Mouse (Mus musculus): ENCODE measurements around the gene Rab25. TPM values are rescaled to one million over a fixed set of nuclear protein-coding genes. Genes with fewer than 3 reads are reported as not detected.

Rab25 gene
- polyA plus RNA-seq, 1 experiment from 2014 or later, result 144 TPM

DNA sequence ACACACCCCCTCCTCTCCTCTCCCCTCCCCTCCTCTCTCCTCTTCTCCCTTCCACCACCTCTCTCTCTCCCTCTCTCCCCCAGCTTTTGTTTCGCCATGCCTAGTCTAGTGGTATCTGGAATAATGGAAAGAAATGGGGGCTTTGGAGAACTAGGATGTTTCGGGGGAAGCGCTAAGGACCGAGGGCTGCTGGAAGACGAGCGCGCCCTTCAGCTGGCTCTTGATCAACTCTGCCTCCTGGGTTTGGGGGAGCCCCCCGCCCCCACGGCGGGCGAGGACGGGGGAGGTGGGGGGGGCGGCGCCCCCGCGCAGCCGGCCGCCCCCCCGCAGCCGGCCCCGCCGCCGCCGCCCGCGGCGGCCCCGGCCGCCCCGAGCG lies 15.8 kb downstream of the Rab25 start, which contains the start of gene Mex3a:
Mex3a (plus strand) TSS at position 97 of the 376 bp plus-strand sequence.
- no peaks in the 10 kb centered on the region for H3K9me3 ChIP-seq (replicated peaks; ENCODE audit: control insufficient read depth, low read length)
- H3K4me3 ChIP-seq (replicated peaks; ENCODE audit: low read length), result peak within 1 kb of the TSS; percentile 67
- H3K9ac ChIP-seq (ENCODE audit: low read length), result peak within 1 kb of the TSS; percentile 97
- peaks cover 9% of the 10 kb centered on the region; the same call in 1 of the 2 replicates for H3K36me3 ChIP-seq (ENCODE audit: control insufficient read depth, insufficient read depth, low read length)
- H3K4me2 ChIP-seq (ENCODE audit: low read depth, low read length), result peak within 1 kb of the TSS; percentile 79
- under 1% methylated on average over 30 of the region's 31 CpGs for WGBS
- H3K4me1 ChIP-seq (ENCODE audit: control insufficient read depth, insufficient read depth, low read length), result peaks cover 64% of the 10 kb centered on the region
- ATAC-seq (ENCODE audit: insufficient read depth, low FRiP score), result no peak
- peak within 1 kb of the TSS; percentile 87 for H3K27ac ChIP-seq (ENCODE audit: low read length)
- H3K27me3 ChIP-seq (ENCODE audit: control insufficient read depth, insufficient read depth, low read length), result no peaks in the 10 kb centered on the region

DNA sequence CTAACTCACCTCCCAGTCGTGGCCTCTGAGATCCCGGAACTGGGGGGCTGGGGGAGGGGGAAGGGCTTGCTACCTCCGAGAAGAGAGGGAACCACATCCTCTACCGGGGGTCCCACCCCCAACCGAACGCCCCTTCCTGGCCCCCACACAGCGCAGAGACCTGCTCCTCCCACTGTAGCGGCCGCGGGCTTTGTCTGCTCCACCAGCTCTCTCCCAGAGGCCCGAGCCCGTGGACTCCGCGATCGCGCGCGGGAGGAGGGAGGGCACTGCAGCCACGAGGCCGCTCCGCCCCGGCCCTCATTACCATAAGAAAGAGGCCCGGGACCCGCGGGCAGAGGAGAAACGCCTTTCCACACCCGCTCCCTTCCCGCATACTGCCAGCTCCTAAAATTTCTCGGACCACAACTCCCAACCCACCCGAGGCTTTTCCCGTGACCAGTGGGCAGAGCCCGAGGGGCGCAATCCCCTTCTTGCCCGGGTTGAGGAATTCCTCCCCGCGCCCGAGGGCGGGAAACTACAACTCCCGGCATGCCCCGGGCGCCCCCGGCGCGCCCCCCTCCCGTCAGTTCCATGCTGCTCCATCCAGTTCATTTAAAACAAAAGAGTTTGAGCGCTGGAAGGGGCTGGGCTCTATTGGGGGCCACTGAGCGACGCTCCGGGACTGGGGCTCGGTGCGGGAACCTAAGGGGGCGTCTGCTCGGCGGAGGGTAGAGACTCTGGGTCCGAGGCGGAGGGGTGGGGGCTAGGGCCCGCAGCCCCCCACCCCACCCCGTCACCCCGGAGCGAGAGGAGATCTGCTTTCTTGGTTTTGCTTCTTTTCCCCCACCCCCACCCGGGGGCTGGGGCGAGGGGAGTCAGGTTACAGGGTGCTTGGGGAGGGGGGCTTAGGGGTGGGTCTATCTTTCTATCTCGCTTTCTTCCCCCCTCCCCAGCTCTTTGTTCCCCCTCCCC lies 16.5 kb downstream of the Rab25 start:
- peak overlapping the region; percentile 79 for H3K4me2 ChIP-seq (ENCODE audit: low read depth, low read length)
- peaks cover 62% of the 10 kb centered on the region for H3K4me1 ChIP-seq (ENCODE audit: control insufficient read depth, insufficient read depth, low read length)
- H3K4me3 ChIP-seq (replicated peaks; ENCODE audit: low read length), result peak overlapping the region; percentile 67
- no peaks in the 10 kb centered on the region for H3K9me3 ChIP-seq (replicated peaks; ENCODE audit: control insufficient read depth, low read length)
- H3K9ac ChIP-seq (ENCODE audit: low read length), result peak overlapping the region; percentile 97
- H3K27me3 ChIP-seq (ENCODE audit: control insufficient read depth, insufficient read depth, low read length), result no peaks in the 10 kb centered on the region
- ATAC-seq (ENCODE audit: insufficient read depth, low FRiP score), result peak; percentile 85
- WGBS, result 1% methylated on average over 61 of the region's 63 CpGs
- 0 out of 2 replicates have a peak, but pooled peaks cover 3% of the 10 kb centered on the region for H3K36me3 ChIP-seq (ENCODE audit: control insufficient read depth, insufficient read depth, low read length)
- H3K27ac ChIP-seq (ENCODE audit: low read length), result peak overlapping the region; percentile 87

DNA sequence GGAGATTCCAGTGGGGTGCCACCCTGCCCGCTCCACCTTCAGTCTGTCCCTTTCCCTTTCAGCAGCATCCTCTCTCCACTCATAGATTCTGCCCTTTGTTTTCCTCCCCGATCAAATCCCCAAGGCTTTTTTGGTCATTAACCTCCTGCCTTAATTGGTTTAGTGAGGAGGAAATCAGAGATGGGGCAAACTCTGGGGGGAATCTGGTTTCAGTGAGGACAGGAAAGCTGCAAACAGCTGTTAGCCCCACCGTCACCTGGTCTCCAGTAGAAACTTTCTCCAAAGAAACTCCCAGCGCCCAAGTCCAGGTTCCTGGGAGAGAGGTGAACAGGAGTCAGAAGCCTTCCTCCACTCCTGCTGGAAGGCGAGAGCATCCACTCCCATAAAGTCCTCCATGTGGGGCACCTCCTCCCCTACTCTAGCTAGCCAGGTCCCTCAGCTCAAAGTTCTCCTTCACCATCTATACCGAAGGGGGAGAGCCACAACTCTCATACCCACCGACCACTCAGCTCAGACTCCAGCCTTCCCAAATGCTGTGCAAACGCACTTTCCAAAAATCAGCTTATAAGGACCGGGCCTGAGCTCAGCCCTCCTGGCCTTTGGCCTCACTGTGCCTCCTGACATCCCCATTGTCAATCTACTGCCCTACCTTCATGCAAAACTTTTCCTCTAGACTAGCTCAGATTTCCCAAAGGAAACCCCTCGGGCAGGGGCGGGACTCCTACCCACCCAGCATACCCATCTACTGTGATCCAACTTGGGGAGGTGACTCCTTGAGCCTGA lies 17.8 kb downstream of the Rab25 start:
- Histone ChIP-seq H3K9ac (ENCODE audit: low read length) (peak overlapping the region; percentile 97), H3K4me1 (ENCODE audit: control insufficient read depth, insufficient read depth, low read length) (peaks cover 56% of the 10 kb centered on the region)

DNA sequence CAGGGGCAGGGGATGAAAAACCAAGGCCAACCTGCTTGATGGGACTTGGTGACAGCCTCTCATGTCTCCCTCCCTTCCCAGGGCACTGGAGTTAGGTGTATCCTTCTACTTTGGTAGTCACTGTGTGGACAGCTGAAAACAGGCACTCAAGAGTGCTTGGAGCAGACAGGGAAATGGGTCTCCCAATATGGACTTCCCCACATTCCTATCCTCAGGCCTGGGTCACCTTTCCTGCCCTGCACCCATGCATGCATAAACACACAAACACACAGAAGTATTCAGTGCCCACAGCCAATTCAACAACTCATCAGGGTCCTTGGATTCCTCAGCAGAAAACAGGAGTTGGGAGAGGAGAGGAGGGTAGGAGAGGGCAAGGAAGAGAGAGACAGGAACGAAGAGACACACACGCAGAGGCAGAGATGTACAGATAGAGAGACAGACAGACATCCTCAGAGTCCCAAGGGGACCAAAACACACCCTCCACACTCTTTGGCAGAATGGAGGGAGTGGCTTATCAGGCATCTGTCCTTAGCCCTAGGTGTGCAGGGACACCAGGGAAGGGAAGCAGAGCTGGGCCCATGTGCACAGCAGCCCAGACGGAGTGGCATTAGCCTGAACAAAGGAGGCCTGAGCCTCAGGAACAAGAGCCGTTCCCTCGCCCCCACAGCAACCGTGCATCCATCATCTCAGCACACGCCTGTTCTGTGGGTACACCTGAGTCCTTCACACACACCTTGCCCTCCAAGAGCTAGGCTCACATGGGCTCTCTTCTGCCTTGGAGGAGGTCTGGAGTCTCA lies 18.7 kb downstream of the Rab25 start:
- peak overlapping the region; percentile 67; the same call in 1 of the 2 replicates for H3K4me3 ChIP-seq (replicated peaks; ENCODE audit: low read length)
- 35% methylated on average over 7 of the region's 7 CpGs for WGBS

More for the DNA sequence above, 17.8 kb downstream of the Rab25 start:
- H3K4me3 ChIP-seq (replicated peaks; ENCODE audit: low read length), result peak overlapping the region; percentile 67
- H3K36me3 ChIP-seq (ENCODE audit: control insufficient read depth, insufficient read depth, low read length), result no peaks in the 10 kb centered on the region
- H3K27ac ChIP-seq (ENCODE audit: low read length), result peak overlapping the region; percentile 87
- 14% methylated on average over 11 of the region's 11 CpGs for WGBS
- H3K9me3 ChIP-seq (replicated peaks; ENCODE audit: control insufficient read depth, low read length), result no peaks in the 10 kb centered on the region
- no peaks in the 10 kb centered on the region for H3K27me3 ChIP-seq (ENCODE audit: control insufficient read depth, insufficient read depth, low read length)
- H3K4me2 ChIP-seq (ENCODE audit: low read depth, low read length), result peak overlapping the region; percentile 79
- ATAC-seq (ENCODE audit: insufficient read depth, low FRiP score), result no peak

DNA sequence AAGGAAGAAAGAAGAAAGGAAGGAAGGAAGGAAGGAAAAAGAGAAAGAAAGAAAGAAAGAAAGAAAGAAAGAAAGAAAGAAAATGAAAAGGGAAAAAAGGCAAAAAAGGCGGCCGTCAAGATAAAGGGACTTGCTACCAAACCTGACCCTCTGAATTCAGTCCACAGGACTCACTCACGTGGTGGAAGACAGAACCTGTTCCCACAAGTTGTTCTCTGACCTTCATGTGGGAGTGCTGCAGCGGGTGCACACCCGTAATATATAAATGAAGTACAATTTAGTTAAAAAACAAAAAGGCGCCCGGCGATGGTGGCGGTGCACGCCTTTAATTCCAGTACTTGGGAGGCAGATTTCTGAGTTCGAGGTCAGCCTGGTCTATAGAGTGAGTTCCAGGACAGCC lies 19.5 kb downstream of the Rab25 start:
- H3K36me3 ChIP-seq (ENCODE audit: control insufficient read depth, insufficient read depth, low read length), result peaks cover 6% of the 10 kb centered on the region; the same call in 1 of the 2 replicates
- H3K9ac ChIP-seq (ENCODE audit: low read length), result 0 out of 2 replicates have a peak overlapping the region, but pooled peaks have one; percentile 97
- H3K27me3 ChIP-seq (ENCODE audit: control insufficient read depth, insufficient read depth, low read length), result no peaks in the 10 kb centered on the region
- WGBS, result 71% methylated on average over 11 of the region's 11 CpGs
- peaks cover 39% of the 10 kb centered on the region for H3K4me1 ChIP-seq (ENCODE audit: control insufficient read depth, insufficient read depth, low read length)
- ATAC-seq (ENCODE audit: insufficient read depth, low FRiP score), result no peak
- no peak overlapping the region for H3K4me2 ChIP-seq (ENCODE audit: low read depth, low read length)
- H3K9me3 ChIP-seq (replicated peaks; ENCODE audit: control insufficient read depth, low read length), result no peaks in the 10 kb centered on the region
- H3K4me3 ChIP-seq (replicated peaks; ENCODE audit: low read length), result no peak overlapping the region
- H3K27ac ChIP-seq (ENCODE audit: low read length), result no peak overlapping the region

More for the DNA sequence above, 18.7 kb downstream of the Rab25 start:
- Histone ChIP-seq H3K27me3 (ENCODE audit: control insufficient read depth, insufficient read depth, low read length) (no peaks in the 10 kb centered on the region), H3K9me3 (replicated peaks; ENCODE audit: control insufficient read depth, low read length) (no peaks in the 10 kb centered on the region), H3K36me3 (ENCODE audit: control insufficient read depth, insufficient read depth, low read length) (peaks cover 6% of the 10 kb centered on the region; the same call in 1 of the 2 replicates), H3K27ac (ENCODE audit: low read length) (no peak overlapping the region; the same call in 1 of the 2 replicates), H3K4me1 (ENCODE audit: control insufficient read depth, insufficient read depth, low read length) (peaks cover 47% of the 10 kb centered on the region), H3K4me2 (ENCODE audit: low read depth, low read length) (peak overlapping the region; percentile 79), H3K9ac (ENCODE audit: low read length) (peak overlapping the region; percentile 97)
- ATAC-seq (ENCODE audit: insufficient read depth, low FRiP score), result no peak

DNA sequence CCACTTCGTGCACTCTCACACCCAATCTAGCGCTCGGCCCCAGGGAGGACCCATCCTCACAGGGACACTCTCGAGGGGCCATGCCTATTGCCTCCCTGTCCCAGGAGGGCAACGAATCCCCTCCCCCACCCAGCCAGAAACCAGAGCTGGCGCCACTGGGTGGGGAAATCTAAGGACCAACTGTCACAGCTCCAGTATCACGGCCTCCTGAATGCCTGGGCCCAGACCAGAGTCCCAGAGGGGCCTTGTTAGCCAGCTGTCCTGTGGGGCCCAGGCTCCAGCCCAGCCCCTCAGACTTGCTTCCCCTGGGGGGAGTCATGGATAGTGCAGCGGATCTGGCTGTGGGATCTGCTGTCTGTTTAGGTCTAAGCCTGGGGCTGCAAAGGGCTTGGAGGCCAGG lies 20.5 kb downstream of the Rab25 start:
- peak overlapping the region; percentile 37 for H3K27ac ChIP-seq (ENCODE audit: low read length)
- 0 out of 2 replicates have a peak overlapping the region, but pooled peaks have one; percentile 9 for H3K4me2 ChIP-seq (ENCODE audit: low read depth, low read length)
- H3K27me3 ChIP-seq (ENCODE audit: control insufficient read depth, insufficient read depth, low read length), result no peaks in the 10 kb centered on the region
- ATAC-seq (ENCODE audit: insufficient read depth, low FRiP score), result no peak
- peak overlapping the region; percentile 61 for H3K9ac ChIP-seq (ENCODE audit: low read length)
- H3K9me3 ChIP-seq (replicated peaks; ENCODE audit: control insufficient read depth, low read length), result no peaks in the 10 kb centered on the region
- 49% methylated on average over 8 of the region's 8 CpGs for WGBS
- H3K36me3 ChIP-seq (ENCODE audit: control insufficient read depth, insufficient read depth, low read length), result peaks cover 6% of the 10 kb centered on the region; the same call in 1 of the 2 replicates
- no peak overlapping the region for H3K4me3 ChIP-seq (replicated peaks; ENCODE audit: low read length)
- H3K4me1 ChIP-seq (ENCODE audit: control insufficient read depth, insufficient read depth, low read length), result peaks cover 37% of the 10 kb centered on the region

DNA sequence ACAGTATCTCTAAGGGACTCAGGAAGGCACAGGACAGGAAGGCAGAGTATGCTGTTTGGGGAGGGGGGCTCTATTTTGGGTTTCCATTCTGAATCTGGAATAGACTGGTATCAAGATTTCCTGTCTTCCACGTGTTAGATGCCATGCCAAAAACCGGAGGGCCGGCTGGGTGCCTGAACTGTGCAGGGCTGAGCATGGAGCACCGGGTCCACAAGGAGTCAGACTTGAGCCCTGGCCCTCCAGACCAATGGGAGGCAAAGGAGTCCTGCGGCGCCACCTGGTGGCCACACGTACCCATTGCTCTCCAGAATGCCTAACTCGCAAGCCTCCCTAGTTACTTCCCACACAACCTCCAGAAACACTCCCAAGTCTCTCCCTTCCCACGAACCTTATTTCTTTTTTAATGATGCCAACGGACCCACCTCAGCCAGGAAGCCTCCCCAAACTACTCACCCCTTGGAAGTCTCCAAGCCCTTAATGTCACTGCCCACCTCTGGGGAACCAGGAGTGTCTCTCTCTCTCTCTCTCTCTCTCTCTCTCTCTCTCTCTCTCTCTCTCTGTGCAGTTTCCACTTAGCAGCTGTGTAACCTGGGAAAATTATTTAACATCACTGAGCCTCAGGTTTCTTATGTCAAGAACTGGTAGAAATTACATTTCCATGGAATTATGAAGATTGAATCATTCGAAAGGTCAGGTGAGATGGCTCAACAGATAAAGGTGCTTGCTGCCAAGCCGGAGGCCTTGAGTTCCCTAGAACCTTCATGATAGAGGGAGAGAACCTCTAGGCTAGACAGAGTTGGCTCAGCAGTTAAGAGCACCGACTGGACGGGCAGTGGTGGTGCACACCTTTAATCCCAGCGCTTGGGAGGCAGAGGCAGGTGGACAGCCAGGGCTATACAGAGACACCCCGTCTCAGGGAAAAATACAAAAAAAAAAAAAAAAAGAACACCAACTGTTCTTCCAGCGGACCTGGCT lies 21.7 kb downstream of the Rab25 start:
- Histone ChIP-seq H3K4me3 (replicated peaks; ENCODE audit: low read length) (no peak overlapping the region), H3K27ac (ENCODE audit: low read length) (no peak overlapping the region), H3K9me3 (replicated peaks; ENCODE audit: control insufficient read depth, low read length) (no peaks in the 10 kb centered on the region), H3K27me3 (ENCODE audit: control insufficient read depth, insufficient read depth, low read length) (no peaks in the 10 kb centered on the region), H3K4me1 (ENCODE audit: control insufficient read depth, insufficient read depth, low read length) (peaks cover 37% of the 10 kb centered on the region), H3K36me3 (ENCODE audit: control insufficient read depth, insufficient read depth, low read length) (peaks cover 6% of the 10 kb centered on the region; the same call in 1 of the 2 replicates), H3K4me2 (ENCODE audit: low read depth, low read length) (peak overlapping the region; percentile 10; the same call in 1 of the 2 replicates), H3K9ac (ENCODE audit: low read length) (no peak overlapping the region)
- peak; percentile 84 for ATAC-seq (ENCODE audit: insufficient read depth, low FRiP score)
- WGBS, result 30% methylated on average over 17 of the region's 17 CpGs
